Mouse (Mus musculus): ENCODE data around the gene Por. TPM values are rescaled to one million over a fixed set of nuclear protein-coding genes. Genes with fewer than 3 reads are reported as not detected.

Gene Por
- polyA plus RNA-seq, 1 experiment from 2014 or later: 93.9 TPM

DNA sequence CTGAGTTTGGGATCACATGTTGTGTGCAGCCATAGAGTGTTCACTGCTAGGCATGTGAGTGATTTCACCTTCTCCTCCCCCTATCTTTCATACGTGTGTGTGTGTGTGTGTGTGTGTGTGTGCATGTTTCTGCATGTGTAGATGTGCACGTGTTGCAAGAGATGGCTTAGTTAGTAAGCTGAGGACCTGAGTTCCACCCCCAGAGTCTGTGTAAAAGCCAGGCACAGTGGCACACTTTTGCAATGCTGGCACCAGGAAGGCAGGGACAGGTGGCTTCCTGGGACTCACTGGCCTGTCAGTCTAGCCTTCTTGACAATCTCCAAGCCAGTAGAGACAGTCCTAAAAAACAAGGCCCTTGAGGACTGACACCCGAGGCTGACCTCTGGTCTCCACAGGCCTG lies 95.1 kb downstream of the Por start:
- Histone ChIP-seq H3K9me3 (ENCODE audit: control insufficient read depth, low read length) (no peaks in the 10 kb centered on the region), H3K4me2 (ENCODE audit: low read depth) (no peak overlapping the region), H3K4me1 (ENCODE audit: control insufficient read depth, insufficient read depth, low read length) (no peaks in the 10 kb centered on the region), H3K27ac (ENCODE audit: low read depth, low read length) (no peak overlapping the region), H3K27me3 (ENCODE audit: control insufficient read depth, insufficient read depth, low read length) (no peaks in the 10 kb centered on the region), H3K9ac (ENCODE audit: low read length) (no peak overlapping the region), H3K4me3 (ENCODE audit: low read depth, low read length) (no peak overlapping the region), H3K36me3 (ENCODE audit: control insufficient read depth, insufficient read depth, low read length) (no peaks in the 10 kb centered on the region)
- no peak for ATAC-seq (ENCODE audit: insufficient read depth, low FRiP score, low TSS enrichment)
- DNase-seq (ENCODE audit: low spot score): no peak
- whole genome bisulfite sequencing: 67% methylated on average over 3 of the region's 3 CpGs

- H3K36me3 ChIP-seq (ENCODE audit: control insufficient read depth, insufficient read depth, low read length): no peaks in the 10 kb centered on the region
- WGBS: 73% methylated on average over 3 of the region's 3 CpGs
- no peak overlapping the region for H3K9ac ChIP-seq (ENCODE audit: low read length)
- no peaks in the 10 kb centered on the region for H3K27me3 ChIP-seq (ENCODE audit: control insufficient read depth, insufficient read depth, low read length)
- no peak overlapping the region for H3K4me3 ChIP-seq (ENCODE audit: low read depth, low read length)
- ATAC-seq (ENCODE audit: insufficient read depth, low FRiP score, low TSS enrichment) (no peak), DNase-seq (ENCODE audit: low spot score) (no peak)
- no peak overlapping the region for H3K27ac ChIP-seq (ENCODE audit: low read depth, low read length)
- H3K4me2 ChIP-seq (ENCODE audit: low read depth): no peak overlapping the region
- H3K4me1 ChIP-seq (ENCODE audit: control insufficient read depth, insufficient read depth, low read length): no peaks in the 10 kb centered on the region
- no peaks in the 10 kb centered on the region for H3K9me3 ChIP-seq (ENCODE audit: control insufficient read depth, low read length)
Measured at GRCm38 (mm10) chr5:135772519-135772918, 102.7 kb downstream of the Por start.

- no peak for ATAC-seq (ENCODE audit: insufficient read depth, low FRiP score, low TSS enrichment)
- H3K4me3 ChIP-seq (ENCODE audit: low read depth, low read length): no peak overlapping the region
- H3K4me2 ChIP-seq (ENCODE audit: low read depth): no peak overlapping the region
- H3K9ac ChIP-seq (ENCODE audit: low read length): no peak overlapping the region
- H3K27ac ChIP-seq (ENCODE audit: low read depth, low read length): no peak overlapping the region
- no peaks in the 10 kb centered on the region for H3K36me3 ChIP-seq (ENCODE audit: control insufficient read depth, insufficient read depth, low read length)
- no peaks in the 10 kb centered on the region for H3K27me3 ChIP-seq (ENCODE audit: control insufficient read depth, insufficient read depth, low read length)
- H3K4me1 ChIP-seq (ENCODE audit: control insufficient read depth, insufficient read depth, low read length): peaks cover 8% of the 10 kb centered on the region; the same call in 1 of the 2 replicates
- WGBS: 79% methylated on average over 4 of the region's 4 CpGs
- H3K9me3 ChIP-seq (ENCODE audit: control insufficient read depth, low read length): no peaks in the 10 kb centered on the region
- DNase-seq (ENCODE audit: low spot score): no peak
Measured at GRCm38 (mm10) chr5:135776546-135776945, 106.7 kb downstream of the Por start.

- H3K36me3 ChIP-seq (ENCODE audit: control insufficient read depth, insufficient read depth, low read length): no peaks in the 10 kb centered on the region
- peak within 1 kb of the TSS; percentile 73 for H3K4me2 ChIP-seq (ENCODE audit: low read depth)
- WGBS: under 1% methylated on average over 44 of the region's 45 CpGs
- peak within 1 kb of the TSS; percentile 71 for H3K4me3 ChIP-seq (ENCODE audit: low read depth, low read length)
- peak; percentile 93 for ATAC-seq (ENCODE audit: insufficient read depth, low FRiP score, low TSS enrichment)
- H3K4me1 ChIP-seq (ENCODE audit: control insufficient read depth, insufficient read depth, low read length): peaks cover 8% of the 10 kb centered on the region; the same call in 1 of the 2 replicates
- peak within 1 kb of the TSS; percentile 91 for H3K9ac ChIP-seq (ENCODE audit: low read length)
- DNase-seq (ENCODE audit: low spot score): peak; percentile 63
- H3K27ac ChIP-seq (ENCODE audit: low read depth, low read length): peak within 1 kb of the TSS; percentile 91
- no peaks in the 10 kb centered on the region for H3K27me3 ChIP-seq (ENCODE audit: control insufficient read depth, insufficient read depth, low read length)
- no peaks in the 10 kb centered on the region for H3K9me3 ChIP-seq (ENCODE audit: control insufficient read depth, low read length)
Measured at GRCm38 (mm10) chr5:135777796-135778470, 108.1 kb downstream of the Por start, which contains the start of gene Styxl1. Gene Styxl1, minus strand, starts transcription at chr5:135778385.

DNA sequence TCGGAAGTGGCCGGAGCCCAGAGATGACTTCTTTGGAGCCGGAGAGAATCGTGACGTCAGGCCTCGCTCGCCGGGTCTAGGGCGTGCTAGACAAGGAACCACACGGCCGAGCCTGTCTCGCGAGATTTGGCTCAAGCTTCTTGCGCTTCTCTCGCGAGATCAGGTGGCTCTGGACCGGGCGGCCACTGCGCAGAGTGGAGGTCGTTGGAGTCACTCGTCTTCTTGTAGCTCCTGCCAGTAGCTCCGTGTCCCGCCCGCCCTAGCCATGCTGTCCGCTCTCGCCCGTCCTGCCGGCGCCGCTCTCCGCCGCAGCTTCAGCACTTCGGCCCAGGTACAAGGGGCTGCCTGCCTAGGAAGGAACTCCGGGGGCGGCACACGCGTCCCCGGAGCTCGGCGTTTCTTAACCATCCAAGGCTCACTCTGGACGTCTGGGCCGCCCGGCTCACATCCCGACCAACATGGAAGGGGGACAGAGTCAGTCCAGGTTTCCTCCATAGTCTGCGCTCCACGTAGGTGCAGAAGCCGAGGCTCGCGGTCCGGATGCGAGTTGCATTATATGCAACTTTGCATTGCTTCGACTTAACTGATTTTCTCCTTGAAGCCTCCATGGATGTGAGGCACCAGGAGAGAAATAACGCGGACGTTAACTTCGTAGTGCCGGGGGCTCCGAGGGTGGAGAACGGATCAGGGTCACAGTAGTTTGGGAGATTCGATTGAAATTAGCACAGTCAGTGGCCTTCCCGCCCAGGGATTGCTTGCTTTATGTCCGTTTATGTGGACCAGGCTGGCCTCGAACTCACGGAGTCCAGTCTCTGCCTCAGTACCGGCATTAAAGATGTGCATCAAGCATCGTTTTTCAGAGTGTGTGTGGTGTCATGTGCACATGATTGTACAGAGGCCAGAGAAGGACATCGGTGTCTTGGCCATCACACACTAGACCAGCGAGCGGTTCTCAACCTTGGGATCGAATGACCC lies 108.9 kb downstream of the Por start, which contains the start of gene Mdh2:
TSS of gene Mdh2 (plus strand) at position 10 of the 975 bp plus-strand sequence.
- Histone ChIP-seq H3K4me3 (ENCODE audit: low read depth, low read length) (peak within 1 kb of the TSS; percentile 71), H3K4me2 (ENCODE audit: low read depth) (peak within 1 kb of the TSS; percentile 73), H3K36me3 (ENCODE audit: control insufficient read depth, insufficient read depth, low read length) (peaks cover 3% of the 10 kb centered on the region), H3K27ac (ENCODE audit: low read depth, low read length) (peak within 1 kb of the TSS; percentile 91), H3K9me3 (ENCODE audit: control insufficient read depth, low read length) (no peaks in the 10 kb centered on the region), H3K9ac (ENCODE audit: low read length) (peak within 1 kb of the TSS; percentile 91), H3K4me1 (ENCODE audit: control insufficient read depth, insufficient read depth, low read length) (peaks cover 8% of the 10 kb centered on the region; the same call in 1 of the 2 replicates), H3K27me3 (ENCODE audit: control insufficient read depth, insufficient read depth, low read length) (no peaks in the 10 kb centered on the region)
- ATAC-seq (ENCODE audit: insufficient read depth, low FRiP score, low TSS enrichment): peak; percentile 98
- WGBS: 1% methylated on average over 67 of the region's 70 CpGs
- peak; percentile 100 for DNase-seq (ENCODE audit: low spot score)

DNA sequence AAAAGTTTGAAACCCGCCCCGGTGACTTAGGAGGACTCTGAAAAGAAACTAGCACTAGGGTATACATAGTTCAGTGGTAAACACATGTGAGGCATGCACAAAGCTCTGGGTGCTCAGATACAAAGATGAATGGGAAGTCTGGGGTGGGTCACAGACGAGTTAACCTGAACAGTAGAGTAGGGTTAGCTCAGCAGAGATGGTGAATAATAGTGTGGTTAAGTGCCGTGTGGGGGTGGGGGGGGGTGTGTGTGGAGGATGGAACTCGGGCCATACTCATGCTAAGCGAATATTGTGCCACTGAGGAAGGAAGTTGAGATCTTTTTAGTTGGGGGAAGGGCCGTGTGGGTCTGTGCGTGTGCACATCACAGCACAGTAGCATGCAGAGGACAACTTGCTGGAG lies 110.5 kb downstream of the Por start:
- ATAC-seq (ENCODE audit: insufficient read depth, low FRiP score, low TSS enrichment) (no peak), DNase-seq (ENCODE audit: low spot score) (no peak)
- Histone ChIP-seq H3K36me3 (ENCODE audit: control insufficient read depth, insufficient read depth, low read length) (peaks cover 11% of the 10 kb centered on the region), H3K27ac (ENCODE audit: low read depth, low read length) (no peak overlapping the region), H3K4me3 (ENCODE audit: low read depth, low read length) (no peak overlapping the region), H3K27me3 (ENCODE audit: control insufficient read depth, insufficient read depth, low read length) (no peaks in the 10 kb centered on the region), H3K4me1 (ENCODE audit: control insufficient read depth, insufficient read depth, low read length) (peaks cover 8% of the 10 kb centered on the region; the same call in 1 of the 2 replicates), H3K9ac (ENCODE audit: low read length) (no peak overlapping the region), H3K9me3 (ENCODE audit: control insufficient read depth, low read length) (no peaks in the 10 kb centered on the region), H3K4me2 (ENCODE audit: low read depth) (no peak overlapping the region)
- 92% methylated on average over 8 of the region's 8 CpGs for WGBS

- DNase-seq (ENCODE audit: low spot score): no peak
Measured at GRCm38 (mm10) chr5:135782901-135783300, 113.1 kb downstream of the Por start.

More at GRCm38 (mm10) chr5:135782901-135783300, 113.1 kb downstream of the Por start:
- Histone ChIP-seq H3K9ac (ENCODE audit: low read length) (no peak overlapping the region), H3K4me2 (ENCODE audit: low read depth) (no peak overlapping the region), H3K4me1 (ENCODE audit: control insufficient read depth, insufficient read depth, low read length) (peaks cover 8% of the 10 kb centered on the region; the same call in 1 of the 2 replicates), H3K9me3 (ENCODE audit: control insufficient read depth, low read length) (no peaks in the 10 kb centered on the region), H3K36me3 (ENCODE audit: control insufficient read depth, insufficient read depth, low read length) (peaks cover 30% of the 10 kb centered on the region), H3K4me3 (ENCODE audit: low read depth, low read length) (no peak overlapping the region), H3K27ac (ENCODE audit: low read depth, low read length) (no peak overlapping the region), H3K27me3 (ENCODE audit: control insufficient read depth, insufficient read depth, low read length) (no peaks in the 10 kb centered on the region)
- no peak for ATAC-seq (ENCODE audit: insufficient read depth, low FRiP score, low TSS enrichment)
- 89% methylated on average over 4 of the region's 4 CpGs for WGBS

Measured in neural tube, embryonic 11.5 days (tissue).